22 mouse cellular contexts compared by ENCODE assay signal in genomic region chr2:154440453-154440852, GRCm38 (mm10). TPM values are rescaled to one million over a fixed set of nuclear protein-coding genes. Genes with fewer than 3 reads are reported as not detected.
DNase-seq lines count a peak whose midpoint lies in the region; ATAC-seq and TF ChIP-seq lines count a peak whose summit lies in the region.
"Had no signal": no experiment of that assay in that cellular context is flagged by ENCODE, and none has a peak within 500 bp of the region (broad histone marks: within the 10 kb centered on the region; RNA-seq: fewer than 3 reads in every experiment).

No protein-coding gene starts in this region.

- peak overlapping the region; percentile 37; the same call in 1 of the 2 replicates for H3K4me2 ChIP-seq in heart, embryonic 14.5 days (ENCODE audit: low read length)
- H3K4me2 ChIP-seq in lung, embryonic 16.5 days (ENCODE audit: low read depth, low read length) = no peak overlapping the region
- H3K4me2 ChIP-seq: embryonic facial prominence, embryonic 15.5 days; hindbrain, embryonic 12.5 days had no signal

- peak overlapping the region; percentile 2 for H3K27ac ChIP-seq in heart, adult 2 months
- H3K27ac ChIP-seq in heart, embryonic 14.5 days (replicated peaks in 1 of 2; ENCODE audit: control insufficient read depth in 1 of 2, insufficient read depth in 1 of 2, low read depth in 2 of 2, low read length in 2 of 2) = peak overlapping the region; percentile 32 to 81; a peak in 3 of 4 replicates
- peak overlapping the region; percentile 59 for H3K27ac ChIP-seq in lung, embryonic 16.5 days (ENCODE audit: low read length)
- H3K27ac ChIP-seq: embryonic facial prominence, embryonic 15.5 days; forebrain, embryonic 10.5 days; hindbrain, embryonic 12.5 days had no signal

- H3K79me2 ChIP-seq in heart, adult 2 months (replicated peaks; ENCODE audit: control insufficient read depth, insufficient read depth, low read length) = peaks cover 4% of the 10 kb centered on the region

- TF ChIP-seq CTCF in heart, adult 2 months (IDR thresholded peaks at IDR 0.05) = no peak

- H3K27me3 ChIP-seq in heart, adult 2 months (ENCODE audit: control insufficient read depth, insufficient read depth, low read length) = no peaks in the 10 kb centered on the region
- no peaks in the 10 kb centered on the region for H3K27me3 ChIP-seq in heart, embryonic 14.5 days (ENCODE audit: control insufficient read depth, insufficient read depth, low read length)
- no peaks in the 10 kb centered on the region for H3K27me3 ChIP-seq in lung, embryonic 16.5 days (ENCODE audit: control insufficient read depth, insufficient read depth, low read depth, low read length)
- H3K27me3 ChIP-seq: CH12.LX; embryonic facial prominence, embryonic 15.5 days; hindbrain, embryonic 12.5 days had no signal

- no peak for ATAC-seq in heart, embryonic 14.5 days (ENCODE audit: insufficient number of reproducible peaks, insufficient read depth, low FRiP score, low read depth)
- no peak for ATAC-seq in lung, embryonic 16.5 days (ENCODE audit: low read depth)
- ATAC-seq: forebrain, embryonic 14.5 days; hindbrain, embryonic 16.5 days; inflammation-experienced regulatory T-cells, adult 6 months; intestine, postnatal 0 days had no signal

- peaks cover 5% of the 10 kb centered on the region for H3K4me1 ChIP-seq in heart, adult 2 months (ENCODE audit: control insufficient read depth, insufficient read depth, low read length)
- H3K4me1 ChIP-seq in heart, embryonic 14.5 days (ENCODE audit: control insufficient read depth in 2 of 2, insufficient read depth in 2 of 2, low read length in 2 of 2) = peaks cover 0 to 37% of the 10 kb centered on the region in 2 experiments; a peak in 3 of 4 replicates
- H3K4me1 ChIP-seq in lung, embryonic 16.5 days (replicated peaks; ENCODE audit: control insufficient read depth, insufficient read depth, low read length) = peaks cover 12% of the 10 kb centered on the region

- TF ChIP-seq POLR2A in heart, adult 2 months (IDR thresholded peaks at IDR 0.05; ENCODE audit: insufficient read depth, low read depth, low read length) = no peak

- DNase-seq in heart, adult 2 months = no peak
- DNase-seq in heart, adult 8-10 months (ENCODE audit: low spot score) = no peak
- DNase-seq in heart, adult 18-20 months = no peak
- DNase-seq in lung, postnatal 10 days = no peak
- DNase-seq: adrenal gland, adult 2 months; adrenal gland, postnatal 25 days; cerebellum, adult 18-20 months; cerebellum, adult 9-11 months; cerebellum, postnatal 36 days; heart, postnatal 14 days; kidney, adult 8-10 months had no signal

- no peak overlapping the region for H3K9ac ChIP-seq in heart, adult 2 months (ENCODE audit: low read depth, low read length)
- H3K9ac ChIP-seq in heart, embryonic 14.5 days (ENCODE audit: low read length) = 0 out of 2 replicates have a peak overlapping the region, but pooled peaks have one; percentile 31
- H3K9ac ChIP-seq in lung, embryonic 16.5 days (ENCODE audit: low read length) = no peak overlapping the region
- H3K9ac ChIP-seq: embryonic facial prominence, embryonic 15.5 days; hindbrain, embryonic 12.5 days had no signal

- no peak overlapping the region for H3K4me3 ChIP-seq in heart, adult 2 months
- H3K4me3 ChIP-seq in heart, embryonic 14.5 days (ENCODE audit: control insufficient read depth in 1 of 2, insufficient read depth in 1 of 2, low read depth in 1 of 2, low read length in 2 of 2) = no peak overlapping the region
- H3K4me3 ChIP-seq in lung, embryonic 16.5 days (ENCODE audit: low read length) = no peak overlapping the region
- H3K4me3 ChIP-seq: embryonic facial prominence, embryonic 15.5 days; erythroblast, embryonic 14.5 days; forebrain, embryonic 10.5 days; hindbrain, embryonic 12.5 days had no signal

- H3K36me3 ChIP-seq in heart, adult 2 months (ENCODE audit: control insufficient read depth, insufficient read depth, low read length) = peaks cover 24% of the 10 kb centered on the region
- H3K36me3 ChIP-seq in heart, embryonic 14.5 days (ENCODE audit: control insufficient read depth, insufficient read depth, low read length) = peaks cover 9% of the 10 kb centered on the region; the same call in 1 of the 2 replicates
- no peaks in the 10 kb centered on the region for H3K36me3 ChIP-seq in lung, embryonic 16.5 days (ENCODE audit: control insufficient read depth, insufficient read depth, low read length)
- H3K36me3 ChIP-seq: hindbrain, embryonic 12.5 days had no signal

- no peak for TF ChIP-seq EP300 in heart, adult 2 months (IDR thresholded peaks at IDR 0.05; ENCODE audit: insufficient read depth, low read depth, low read length)

- no peaks in the 10 kb centered on the region for H3K9me3 ChIP-seq in heart, embryonic 14.5 days (ENCODE audit: control insufficient read depth, low read length)
- H3K9me3 ChIP-seq in lung, embryonic 16.5 days (ENCODE audit: control insufficient read depth, low read length) = no peaks in the 10 kb centered on the region
- H3K9me3 ChIP-seq: embryonic facial prominence, embryonic 15.5 days; forebrain, embryonic 10.5 days; hindbrain, embryonic 12.5 days had no signal

- intact Hi-C loops in heart, adult 2 months (cut with DNase I) = no loop called here

RNA-seq across cellular contexts. Expression of gene Cbfa2t2, which starts 4.2 kb away (rescaled TPM):
- 10 to 100 TPM; 15.6 to 17.3 TPM for total RNA-seq in heart, adult 2 months (2021)
- polyA plus RNA-seq in heart, adult 2 months (2012; rRNA removed) = 7.8 and 14.4 TPM in 2 replicates
- 10 to 100 TPM; 11.6 to 22.2 (median 16.0) TPM for total RNA-seq in heart, adult 8-10 months (2022)
- 30.8 and 35.1 TPM in 2 replicates for polyA plus RNA-seq in heart, embryonic 14.5 days (2014; fragmentation: Nextera tagmentation; extraction: Ambion mirVana)
- 10 to 100 TPM; 12.8 to 15.9 TPM for total RNA-seq in heart, adult 18-20 months (2021)
- 34.0 and 34.9 TPM in 2 replicates for polyA plus RNA-seq in lung, embryonic 16.5 days (2015; fragmentation: Nextera tagmentation; extraction: Ambion mirVana)

RNA-seq across cellular contexts. Expression of gene Snta1, which starts 32.6 kb away (rescaled TPM):
- 10 to 100 TPM; 73.6 to 95.0 TPM for total RNA-seq in heart, adult 2 months (2021)
- 64.8 and 66.0 TPM in 2 replicates for polyA plus RNA-seq in heart, adult 2 months (2012; rRNA removed)
- total RNA-seq in heart, adult 8-10 months (2022) = 10 to 100 TPM; 69.1 to 74.1 (median 72.8) TPM
- polyA plus RNA-seq in heart, embryonic 14.5 days (2014; fragmentation: Nextera tagmentation; extraction: Ambion mirVana) = 23.7 and 26.9 TPM in 2 replicates
- total RNA-seq in heart, adult 18-20 months (2021) = 10 to 100 TPM; 78.7 to 79.5 TPM
- 8.2 and 8.4 TPM in 2 replicates for polyA plus RNA-seq in lung, embryonic 16.5 days (2015; fragmentation: Nextera tagmentation; extraction: Ambion mirVana)
- total RNA-seq: CH12.LX had no signal
- polyA plus RNA-seq: inflammation-experienced regulatory T-cells, adult 6 months had no signal

Comparison
In these comparisons a context has a peak if more than half of its experiments do, and no peak if none do; other contexts are left out.
1. H3K27ac ChIP-seq: peak in every context shown above with its lines; median percentile 59 in lung, embryonic 16.5 days; 56 in heart, embryonic 14.5 days; 2 in heart, adult 2 months.